Mouse (Mus musculus) T-helper 17 cell (primary cell): ENCODE data around the gene Slc3a2.

Source experiments
- in situ Hi-C, 2 experiments: fragments of 300-600 bp; cut with MboI, MseI; formaldehyde crosslinking; loops; 1 replicate in 1 of 2; 2 replicates in 1 of 2; pipeline ENCODE4 v1.15.1; 2025; ENCODE audit warnings: high pct_unique_total_duplicates in 2 of 2

Slc3a2 gene

DNA sequence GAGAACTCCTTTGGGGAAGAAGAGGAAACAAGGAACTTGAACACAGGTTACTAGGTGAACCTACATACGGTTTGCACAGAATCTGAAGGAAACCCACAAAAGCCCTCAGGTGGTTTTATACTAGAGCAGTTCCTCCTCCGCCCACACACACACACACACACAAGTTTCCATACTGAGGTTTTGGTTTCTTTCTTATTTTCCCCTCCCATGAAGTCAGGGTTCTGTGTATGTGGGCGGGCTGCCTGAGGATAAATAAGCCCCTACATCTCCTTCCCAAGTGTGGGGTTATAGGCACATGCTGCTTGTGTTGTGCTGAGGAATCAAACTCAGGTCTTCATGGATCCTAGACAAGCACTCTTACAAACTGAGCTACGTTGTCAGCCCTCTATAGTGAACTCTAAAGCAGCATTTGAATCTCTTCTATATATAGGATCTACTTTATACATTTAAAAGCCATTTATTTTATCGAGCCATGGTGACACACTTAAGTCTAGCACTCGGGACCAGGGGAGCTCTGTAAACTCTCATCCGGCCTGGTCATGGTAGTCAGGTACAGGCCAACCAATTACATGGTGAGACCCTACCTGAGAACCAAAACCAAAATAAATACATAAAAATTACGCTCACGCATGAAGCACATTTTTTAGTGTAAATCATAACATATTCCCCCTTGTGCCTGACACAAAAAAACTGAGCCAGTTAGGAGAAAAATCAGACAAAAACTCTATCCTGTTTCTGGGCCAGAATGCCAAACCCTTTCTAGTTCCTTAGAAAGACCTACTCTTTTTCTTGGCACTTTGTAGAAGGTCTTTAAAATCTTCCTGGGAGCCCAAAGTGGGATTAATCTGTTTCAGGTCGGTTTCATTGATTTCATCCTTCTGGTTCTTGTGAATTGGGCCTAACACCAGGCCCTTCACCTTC, 11.0 kb downstream of the Slc3a2 start:
- in situ Hi-C loops: loop anchor here (10.0 to 25.0 kb wide), 3 partner anchors 1225 to 1273 kb away; partner anchors contain the start of genes Rtn3 (in 2 of the 2), Atl3 (in 1 of the 2) and Fth1 (in 1 of the 2)

DNA sequence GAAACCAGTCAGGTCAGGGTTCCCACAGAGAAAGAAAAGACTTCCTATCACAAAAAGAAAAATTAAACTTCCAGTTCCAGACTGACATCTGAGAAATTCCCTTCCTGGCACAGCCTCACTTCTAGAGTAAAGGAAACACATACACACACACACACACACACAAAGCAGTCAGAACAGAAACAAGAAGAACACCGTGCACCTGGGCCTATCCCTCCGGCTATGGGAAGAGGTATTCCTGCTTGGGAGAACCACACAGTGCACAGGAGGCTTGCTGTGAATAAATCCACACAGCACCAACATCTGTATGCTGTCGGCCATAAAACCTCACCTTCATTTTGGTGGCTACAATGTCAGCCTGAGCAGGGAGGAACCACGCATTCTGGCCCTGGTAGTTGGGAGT, 11.7 kb downstream of the Slc3a2 start:
- in situ Hi-C loops: loop anchor here (10.0 to 25.0 kb wide), 3 partner anchors 1224 to 1273 kb away; partner anchors contain the start of genes Rtn3 (in 2 of the 2), Atl3 (in 1 of the 2) and Fth1 (in 1 of the 2)

DNA sequence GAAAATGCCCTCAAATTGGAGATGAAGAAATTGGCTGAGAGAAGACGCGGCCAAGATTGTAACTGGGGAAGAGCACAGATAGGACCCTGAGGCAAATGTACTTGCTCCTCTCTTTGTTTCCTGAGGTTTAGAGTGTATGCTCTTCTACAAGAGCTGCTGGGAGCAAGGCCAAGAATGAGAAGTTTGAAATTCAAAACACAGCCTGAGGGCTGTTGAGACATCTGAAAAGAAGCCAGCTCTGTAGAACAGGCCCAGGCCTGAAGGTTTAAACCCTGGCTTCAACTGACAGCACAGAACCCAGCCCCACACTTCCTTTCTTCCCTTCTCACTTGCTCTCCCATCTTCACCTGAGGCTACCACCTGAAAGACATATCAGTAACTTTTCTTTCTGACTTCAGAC, 13.1 kb downstream of the Slc3a2 start:
- in situ Hi-C loops: loop anchor here (10.0 to 25.0 kb wide), 3 partner anchors 1223 to 1275 kb away; partner anchors contain the start of genes Rtn3 (in 2 of the 2), Atl3 (in 1 of the 2) and Fth1 (in 1 of the 2)

DNA sequence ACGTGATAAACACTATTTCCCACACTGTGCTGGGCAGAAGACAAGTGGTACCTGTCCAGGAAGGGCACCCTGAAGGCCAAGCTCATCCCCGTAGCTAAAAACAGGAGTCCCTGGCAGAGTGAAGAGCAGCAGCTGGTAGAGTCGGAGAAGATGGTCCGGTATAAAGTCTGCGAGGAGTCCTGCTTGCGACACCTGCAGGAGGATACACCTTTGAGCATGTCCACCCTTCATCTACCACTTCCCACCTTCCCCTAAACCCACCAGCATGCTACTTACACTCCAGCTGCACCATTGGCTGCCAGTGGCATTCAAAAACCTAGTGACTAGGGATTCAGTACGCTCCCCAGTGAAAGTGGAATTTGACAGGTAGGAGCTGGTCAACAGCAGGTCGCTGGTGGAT, 14.2 kb downstream of the Slc3a2 start:
- in situ Hi-C loops: loop anchor here in 1 of 2 experiments (25.0 kb wide), 1 partner anchor 1222 kb away; the partner anchor contains the start of genes Atl3 and Rtn3

DNA sequence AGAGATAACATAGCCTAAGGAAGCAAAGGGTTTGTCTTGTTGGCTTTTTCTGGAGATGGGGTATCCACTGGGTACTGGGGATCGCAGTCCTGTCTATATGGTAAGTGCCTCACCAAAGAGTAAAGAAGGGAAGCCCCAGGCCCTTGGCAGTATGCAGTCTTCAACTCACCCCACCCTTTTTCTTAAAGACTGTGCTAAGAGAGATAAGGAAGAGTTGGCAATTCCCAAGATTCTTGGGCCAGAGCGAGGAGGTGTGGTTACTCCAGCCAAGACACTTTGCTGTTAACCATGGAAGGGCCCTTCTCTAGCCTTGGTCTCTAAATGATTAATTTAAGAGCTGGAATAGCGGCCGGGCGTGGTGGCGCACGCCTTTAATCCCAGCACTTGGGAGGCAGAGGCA, 16.2 kb downstream of the Slc3a2 start:
- in situ Hi-C loops: loop anchor here in 1 of 2 experiments (25.0 kb wide), 1 partner anchor 1220 kb away; the partner anchor contains the start of genes Atl3 and Rtn3

DNA sequence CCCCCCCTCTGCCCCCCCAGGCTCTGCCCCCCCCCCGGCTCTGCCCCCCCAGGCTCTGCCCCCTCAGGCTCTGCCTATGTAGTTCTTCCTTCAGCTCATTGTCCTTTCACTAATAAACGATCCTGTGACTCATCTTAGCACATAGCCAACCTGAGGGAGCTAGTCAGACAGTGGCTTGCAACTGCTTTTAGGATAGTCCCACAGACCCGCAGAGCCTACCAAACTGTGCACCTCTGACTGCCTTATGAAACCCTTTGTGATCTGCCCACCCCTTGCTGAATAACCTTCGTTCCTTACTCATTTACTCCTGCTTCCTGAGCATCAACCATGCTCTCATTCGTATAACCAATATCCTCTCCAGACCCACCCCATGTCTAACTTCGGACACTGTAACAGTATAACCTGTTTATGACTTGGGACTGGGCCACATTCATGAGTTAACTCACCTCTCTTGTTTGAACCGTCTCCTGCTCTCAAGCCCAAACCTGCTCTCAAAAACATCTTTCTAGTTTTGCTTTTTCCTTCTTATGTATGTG, 17.0 kb downstream of the Slc3a2 start:
- in situ Hi-C loops: loop anchor here in 1 of 2 experiments (25.0 kb wide), 1 partner anchor 1219 kb away; the partner anchor contains the start of genes Atl3 and Rtn3

DNA sequence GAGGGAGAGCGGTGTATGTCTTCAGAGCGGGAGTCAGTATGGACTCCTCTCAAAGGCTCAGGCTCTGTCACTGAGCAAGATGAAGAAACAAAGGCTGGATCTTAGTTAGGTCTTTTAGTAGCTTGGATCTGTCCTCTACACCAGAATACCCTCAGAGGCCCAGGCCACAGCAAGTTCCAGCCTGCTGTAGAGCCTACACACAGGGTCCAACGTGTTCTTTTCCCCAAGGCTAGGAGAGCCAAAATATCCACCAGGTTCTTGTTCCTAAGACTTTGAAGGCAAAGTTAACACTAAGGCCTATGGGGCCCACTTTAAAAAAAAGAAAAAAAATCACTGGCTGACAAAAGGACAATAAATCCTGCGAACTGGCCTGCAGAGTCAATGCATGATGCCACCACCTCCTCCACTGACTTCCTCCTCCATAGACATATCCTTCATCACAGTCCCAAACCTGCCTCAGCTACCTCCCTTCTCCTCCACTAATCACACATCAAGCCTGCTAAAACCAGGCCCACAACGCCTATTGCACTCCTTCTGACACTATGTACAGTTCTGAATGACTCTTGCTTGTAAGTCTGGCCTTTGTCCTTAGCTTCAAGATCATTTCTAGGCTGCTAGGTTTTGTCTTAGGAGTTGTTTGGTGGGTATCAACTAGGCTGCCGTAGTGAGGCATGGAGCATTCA, 18.0 kb downstream of the Slc3a2 start:
- in situ Hi-C loops: loop anchor here in 1 of 2 experiments (25.0 kb wide), 1 partner anchor 1218 kb away; the partner anchor contains the start of genes Atl3 and Rtn3

DNA sequence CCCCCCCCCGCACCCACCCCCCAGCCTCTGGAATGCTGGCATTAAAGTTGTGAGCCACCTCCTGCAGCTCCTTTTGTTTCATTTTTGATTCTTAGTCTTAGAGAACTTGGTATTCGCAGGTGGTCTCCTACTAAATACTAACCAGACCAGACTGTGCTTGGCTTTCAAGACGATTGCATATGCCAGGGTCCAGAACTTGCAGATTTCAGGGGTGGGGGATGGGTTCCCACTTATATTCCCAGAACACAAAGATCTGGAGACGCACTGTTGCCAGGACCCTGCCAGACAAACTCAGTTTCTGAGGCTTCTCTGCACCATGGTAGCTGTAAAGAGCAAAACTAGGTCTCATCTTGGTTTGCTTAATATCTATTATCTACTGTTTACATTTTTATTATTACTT, 19.6 kb downstream of the Slc3a2 start:
- in situ Hi-C loops: loop anchor here in 1 of 2 experiments (25.0 kb wide), 1 partner anchor 1216 kb away; the partner anchor contains the start of genes Atl3 and Rtn3

DNA sequence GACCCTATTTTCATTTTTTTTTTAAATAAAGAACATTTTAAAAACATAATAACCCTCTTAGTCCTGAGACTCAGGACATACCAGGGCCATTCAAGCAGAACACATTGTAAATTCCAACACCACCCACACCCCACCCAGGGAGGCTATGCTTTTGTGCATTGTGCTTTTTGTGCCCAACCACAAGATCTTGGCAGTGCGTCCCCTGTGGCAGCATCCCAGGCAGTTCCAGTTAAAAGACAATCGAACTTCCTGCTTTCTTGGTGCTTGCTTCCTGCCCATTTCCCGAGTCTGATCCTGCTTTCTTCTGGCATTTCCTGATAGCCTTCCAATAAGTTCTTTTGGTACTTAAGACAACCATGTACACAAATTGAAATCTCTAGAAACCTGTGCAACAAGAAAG, 20.7 kb downstream of the Slc3a2 start:
- in situ Hi-C loops: loop anchor here in 1 of 2 experiments (25.0 kb wide), 1 partner anchor 1215 kb away; the partner anchor contains the start of genes Atl3 and Rtn3

DNA sequence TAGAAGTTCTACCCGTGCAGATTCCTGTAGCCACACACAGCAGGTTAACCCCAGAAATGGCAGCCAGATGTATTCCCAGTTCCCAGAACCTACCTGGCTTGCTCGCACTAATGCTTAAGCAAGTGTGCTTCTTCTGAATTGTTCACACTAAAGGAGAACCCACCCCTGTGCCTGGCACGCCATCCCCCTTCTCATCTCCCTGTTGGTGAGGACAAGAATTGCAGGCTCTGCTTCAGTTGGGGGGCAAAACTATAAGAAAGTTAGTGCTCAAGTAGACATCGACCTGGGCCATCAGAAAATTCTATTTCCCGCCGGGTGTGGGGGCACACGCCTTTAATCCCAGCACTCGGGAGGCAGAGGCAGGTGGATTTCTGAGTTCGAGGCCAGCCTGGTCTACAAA, 23.5 kb downstream of the Slc3a2 start:
- in situ Hi-C loops: loop anchor here in 1 of 2 experiments (25.0 kb wide), 1 partner anchor 1212 kb away; the partner anchor contains the start of genes Atl3 and Rtn3

DNA sequence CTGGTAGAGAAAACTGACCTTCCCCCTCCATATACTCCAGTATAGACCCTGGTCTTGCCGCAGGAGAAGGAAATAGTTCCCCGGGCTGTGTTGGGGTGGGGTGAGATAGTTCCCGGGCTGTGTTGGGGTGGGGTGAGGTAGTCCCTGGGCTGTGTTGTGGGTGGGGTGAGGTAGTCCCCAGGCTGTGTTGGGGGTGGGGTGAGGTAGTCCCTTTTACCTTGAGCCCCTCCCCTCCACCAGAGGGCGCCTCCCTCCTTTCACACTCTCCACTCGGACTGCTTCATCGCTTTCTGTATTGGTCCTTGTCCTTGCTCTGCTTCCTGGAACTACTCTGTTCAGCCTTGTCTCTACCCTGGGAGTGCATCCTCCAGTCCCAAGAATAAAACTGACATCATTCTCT, 27.8 kb downstream of the Slc3a2 start:
- in situ Hi-C loops: no loop called here

DNA sequence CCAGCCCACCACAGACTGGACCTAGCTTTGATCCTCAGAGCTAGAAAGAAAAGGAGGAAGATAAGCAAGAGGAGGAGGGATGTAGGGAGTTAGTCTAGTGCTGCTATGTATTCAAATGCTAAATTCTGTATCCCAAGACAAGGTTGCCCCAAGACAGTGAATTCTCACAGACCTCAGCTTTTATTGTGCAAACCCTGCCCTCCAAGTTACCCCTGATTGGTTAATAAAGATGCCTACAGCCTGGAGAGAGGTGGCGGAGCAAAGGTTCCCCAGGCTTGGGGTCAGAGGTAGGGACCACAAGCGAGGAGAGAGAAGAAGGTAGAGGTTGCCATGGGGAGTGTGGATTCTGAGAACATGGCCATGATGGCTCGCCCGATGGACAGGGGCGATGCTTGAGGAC, 30.4 kb downstream of the Slc3a2 start:
- in situ Hi-C loops: no loop called here

DNA sequence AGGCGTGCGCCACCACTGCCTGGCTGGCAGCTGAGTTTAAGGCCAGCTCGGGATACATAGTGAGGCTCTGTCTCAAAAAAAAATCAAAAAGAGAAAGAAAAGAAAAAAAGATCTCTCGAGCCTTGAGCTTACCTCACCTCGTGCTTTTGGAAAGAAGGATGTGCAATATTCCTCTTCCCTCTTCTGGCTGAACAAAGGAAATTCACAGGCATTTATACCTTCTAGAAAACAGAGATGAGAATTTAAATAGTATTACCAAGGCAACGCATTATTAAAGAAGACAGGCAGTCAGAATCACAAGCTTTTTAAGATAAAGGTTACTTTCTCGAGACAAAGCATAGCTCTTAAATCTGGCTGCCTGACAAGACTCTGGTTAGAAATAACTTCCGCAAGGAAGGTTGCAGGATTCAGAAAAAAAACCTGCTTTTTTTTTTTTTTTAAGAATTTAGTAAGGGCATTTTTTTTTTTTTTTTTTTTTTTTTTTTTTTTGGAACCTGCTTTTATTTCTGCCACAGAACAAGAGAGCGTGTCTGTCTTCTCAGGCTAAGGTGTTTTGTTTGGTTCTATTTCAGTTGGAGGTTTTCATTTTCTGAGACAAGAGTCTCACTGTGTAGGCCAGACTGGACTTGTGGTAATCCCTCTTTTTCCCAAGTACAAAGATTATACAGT, 31.2 kb downstream of the Slc3a2 start:
- in situ Hi-C loops: no loop called here

DNA sequence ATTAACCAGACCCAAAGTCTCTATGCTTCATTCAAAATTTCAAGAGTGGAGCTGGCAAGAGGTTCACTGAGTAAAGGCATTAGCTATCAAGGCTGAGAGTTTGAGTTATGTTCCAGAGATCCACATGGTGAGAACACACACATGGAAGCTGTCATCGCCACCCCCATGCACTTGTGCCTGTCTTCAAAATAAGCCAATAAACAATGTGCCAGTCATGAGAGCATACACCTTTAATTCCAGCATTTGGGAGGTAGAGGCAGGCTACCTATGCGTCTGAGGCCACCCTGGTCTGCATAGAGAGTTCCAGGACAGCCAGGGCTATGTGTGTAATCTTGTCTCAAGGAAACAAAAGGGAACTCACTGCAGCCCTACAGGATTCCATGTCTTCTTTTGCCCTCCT, 39.5 kb downstream of the Slc3a2 start:
- in situ Hi-C loops: no loop called here

DNA sequence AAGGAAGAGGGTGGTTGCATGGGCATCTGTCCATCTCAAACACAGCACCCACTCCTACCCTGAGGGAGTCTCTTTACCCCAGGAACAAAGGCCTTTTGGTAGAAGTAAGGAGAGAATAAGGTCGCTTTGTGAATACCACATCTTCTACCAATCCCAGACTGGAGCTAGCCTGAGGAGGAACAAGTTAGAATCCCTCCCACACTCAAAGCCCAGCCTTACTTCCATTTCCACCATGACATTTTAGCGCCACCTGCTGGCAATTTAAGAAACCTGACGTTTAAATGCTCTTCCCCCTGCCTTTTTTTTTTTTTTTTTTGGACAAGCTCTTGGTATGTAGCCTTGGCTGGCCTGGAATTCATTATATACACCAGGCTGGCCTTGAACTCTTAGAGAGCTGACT, 40.2 kb downstream of the Slc3a2 start:
- in situ Hi-C loops: no loop called here

DNA sequence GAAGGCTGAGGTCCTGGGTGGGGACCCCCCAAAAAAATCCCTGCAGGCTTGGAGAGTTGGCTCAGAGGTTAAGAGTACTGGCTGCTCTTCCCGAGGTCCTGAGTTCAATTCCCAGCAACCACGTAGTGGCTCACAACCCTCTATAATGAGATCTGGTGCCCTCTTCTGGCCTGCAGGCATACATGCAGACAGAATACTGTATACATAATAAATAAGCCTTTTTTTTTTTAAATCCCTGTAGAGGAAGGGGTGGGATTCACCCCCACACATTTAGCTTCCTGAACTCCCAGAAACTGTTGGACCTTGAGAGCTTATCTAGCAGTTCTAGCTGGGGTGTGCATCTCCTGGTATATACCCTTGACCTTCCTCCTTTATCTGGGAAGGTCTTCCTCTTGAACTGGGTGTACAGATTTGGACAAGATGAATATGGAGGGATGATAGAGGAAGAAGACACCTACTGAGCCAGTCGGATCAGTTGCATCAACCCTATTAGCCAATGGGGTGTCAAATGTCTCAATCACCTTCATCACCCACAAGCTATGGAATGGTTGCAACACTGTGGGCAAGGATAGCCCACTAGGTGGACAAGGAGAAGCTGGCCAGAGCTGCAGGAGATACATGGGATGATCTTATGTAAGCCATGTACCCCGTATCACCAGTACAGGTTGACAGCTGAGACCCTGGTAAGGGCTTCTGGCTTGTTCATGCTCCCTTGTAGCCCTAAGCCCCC, 41.4 kb downstream of the Slc3a2 start:
- in situ Hi-C loops: no loop called here

DNA sequence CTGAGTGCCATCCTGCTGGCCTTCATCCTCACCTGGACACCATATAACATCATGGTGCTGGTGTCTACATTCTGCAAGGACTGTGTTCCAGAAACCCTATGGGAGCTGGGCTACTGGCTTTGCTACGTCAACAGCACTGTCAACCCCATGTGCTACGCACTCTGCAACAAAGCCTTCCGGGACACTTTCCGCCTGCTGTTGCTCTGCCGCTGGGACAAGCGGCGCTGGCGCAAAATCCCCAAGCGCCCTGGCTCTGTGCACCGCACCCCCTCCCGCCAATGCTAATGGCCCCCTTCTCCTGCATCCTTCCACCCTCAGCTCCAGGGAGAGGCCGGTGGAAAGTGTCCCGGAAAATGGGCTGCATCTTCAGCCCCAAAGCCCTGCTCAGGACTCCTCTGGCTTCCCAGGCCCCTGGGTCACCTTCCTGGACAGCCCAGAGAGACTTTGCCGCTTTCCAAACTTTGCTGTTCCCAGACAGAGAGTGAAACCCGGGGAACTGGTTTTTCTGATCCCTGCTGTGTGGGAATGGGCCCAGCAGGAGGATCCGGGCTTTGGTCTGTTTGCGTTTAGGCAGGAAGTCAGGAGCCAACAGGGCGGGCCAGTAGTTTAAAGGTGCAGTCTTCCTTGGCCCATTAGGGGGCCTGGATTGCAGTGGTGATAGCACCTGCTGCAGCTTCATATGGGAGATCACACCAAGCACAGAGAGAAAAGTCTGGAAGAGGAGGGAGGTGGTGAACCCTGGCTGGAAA, 44.0 kb downstream of the Slc3a2 start:
- in situ Hi-C loops: loop anchor here (5.0 kb wide), 2 partner anchors 92 to 102 kb away; no protein-coding TSS in a partner anchor

DNA sequence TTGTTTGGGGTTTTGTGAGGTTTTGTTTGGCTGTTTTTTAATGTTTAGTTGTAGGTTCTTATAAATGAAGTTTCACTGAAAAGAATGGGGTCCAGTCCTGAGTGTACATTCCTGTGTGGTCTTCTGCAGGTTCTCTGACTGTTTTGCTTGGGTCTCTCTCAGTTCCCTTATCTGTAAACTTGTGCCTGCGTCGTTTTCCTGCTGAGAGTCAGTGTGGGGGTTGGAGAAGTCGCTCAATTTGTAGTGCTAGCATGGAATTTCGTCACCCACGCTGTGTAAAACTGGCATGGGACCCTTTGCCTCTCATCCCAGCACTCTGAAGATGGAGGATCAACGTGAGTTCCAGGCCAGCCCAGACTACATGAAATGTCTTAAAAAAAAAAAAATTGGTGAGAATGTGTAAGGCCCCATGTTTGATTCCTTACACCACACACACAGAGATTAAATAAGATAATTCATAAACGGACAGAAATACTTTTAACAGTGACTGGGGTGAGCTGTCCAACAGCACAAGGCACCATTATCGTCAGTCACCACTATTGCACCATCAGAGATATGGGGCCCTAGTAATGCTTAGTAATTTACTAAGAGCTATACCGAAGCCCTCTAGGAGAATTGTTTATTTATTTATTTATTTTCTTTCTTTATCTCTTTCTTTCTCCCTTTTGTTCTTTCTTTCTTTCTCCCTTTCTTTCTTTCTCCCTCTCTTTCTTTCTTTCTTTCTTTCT, 49.7 kb downstream of the Slc3a2 start:
- in situ Hi-C loops: no loop called here

DNA sequence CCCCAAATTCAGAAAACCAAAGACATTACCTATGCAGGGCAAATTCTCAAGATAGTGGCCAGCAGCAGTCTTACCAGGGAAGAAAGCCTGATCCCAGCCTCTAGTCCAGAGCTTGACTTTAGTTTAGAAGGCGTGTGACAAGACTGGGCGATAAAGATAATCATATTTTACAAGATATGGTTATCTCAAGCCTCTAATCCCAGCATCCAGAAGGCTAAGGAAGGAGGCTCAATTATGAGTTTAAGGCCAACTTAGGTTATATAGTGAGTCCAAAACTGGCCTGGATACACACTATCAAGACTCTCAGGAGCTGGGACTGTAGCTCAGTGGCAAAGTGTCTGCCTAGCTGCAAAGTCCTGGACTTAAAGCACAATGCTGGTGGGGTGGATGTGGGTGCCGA, 50.3 kb downstream of the Slc3a2 start:
- in situ Hi-C loops: no loop called here
